Mouse (Mus musculus) liver, postnatal 0 days (tissue): ENCODE measurements at regions not wholly inside any gene's neighbourhood (a gene's known extent, or its start where the extent isn't known, plus 50 kb on each side); places are given as distances from the start of the nearest gene placed in this dataset.

Experiments used
- CTCF ChIP-seq: sonication (generic); IDR thresholded peaks from 2 replicates; pipeline ENCODE4 v1.5.1; 2016; ENCODE audit warnings: antibody characterized with exemption, low read depth
- EP300 ChIP-seq: IDR thresholded peaks from 2 replicates; pipeline ENCODE4 v1.6.1; 2016; ENCODE audit warnings: antibody characterized with exemption, low read depth, mild to moderate bottlenecking

- TF ChIP-seq CTCF (no peak), EP300 (no peak)
Observed at GRCm38 (mm10) chr9:69670551-69671044, 90.1 kb downstream of the Foxb1 start.
